Mouse (Mus musculus) limb, embryonic 10.5 days (tissue): Measurements from ENCODE around the gene Gm17651. TPM values are rescaled to one million over a fixed set of nuclear protein-coding genes. Genes with fewer than 3 reads are reported as not detected.
A peak's percentile ranks its signal among the peaks of the same experiment; 100 is the strongest.

Experiments
- DNase-seq: peaks from one replicate; pipeline ENCODE4 v3.0.0-alpha.2; 2017; ENCODE audit warnings: low spot score
- H3K27ac ChIP-seq: fragments of 300-500 bp; sonication (generic); 2 replicates; pipeline ENCODE4 v1.5.1; 2016; ENCODE audit warnings: mild to moderate bottlenecking
- H3K27me3 ChIP-seq: fragments of 300-500 bp; sonication (generic); 2 replicates; pipeline ENCODE4 v1.6.1; 2016; ENCODE audit warnings: low read depth, mild to moderate bottlenecking; ENCODE audit not compliant: poor library complexity, severe bottlenecking
- H3K36me3 ChIP-seq: fragments of 300-500 bp; sonication (generic); 2 replicates; pipeline ENCODE4 v1.6.1; 2016; ENCODE audit warnings: mild to moderate bottlenecking, moderate library complexity
- H3K4me1 ChIP-seq: fragments of 300-500 bp; sonication (generic); 2 replicates; pipeline ENCODE4 v1.6.1; 2016
- H3K4me3 ChIP-seq: fragments of 300-500 bp; sonication (generic); 2 replicates; pipeline ENCODE4 v1.5.1; 2016; ENCODE audit warnings: mild to moderate bottlenecking, moderate library complexity
- H3K9me3 ChIP-seq: fragments of 300-500 bp; sonication (generic); replicated peaks from 2 replicates; pipeline ENCODE4 v1.6.1; 2016; ENCODE audit warnings: mild to moderate bottlenecking
- WGBS: fragments of 180-500 bp; shearing (Covaris S2); methylation state at CpG from one replicate; pipeline ENCODE4 v1.1.7; 2016; 5-methylcytosine and 5-hydroxymethylcytosine counted together
- polyA plus RNA-seq: library from polyadenylated mRNA; unstranded; fragments of >200 nt; fragmentation: Nextera tagmentation; extraction: Ambion mirVana; gene quantifications from 2 replicates; pipeline ENCODE4 v1.2.1, GENCODE M21; 2016

The Gm17651 gene
- polyA plus RNA-seq, result not detected in 2 replicates

DNA sequence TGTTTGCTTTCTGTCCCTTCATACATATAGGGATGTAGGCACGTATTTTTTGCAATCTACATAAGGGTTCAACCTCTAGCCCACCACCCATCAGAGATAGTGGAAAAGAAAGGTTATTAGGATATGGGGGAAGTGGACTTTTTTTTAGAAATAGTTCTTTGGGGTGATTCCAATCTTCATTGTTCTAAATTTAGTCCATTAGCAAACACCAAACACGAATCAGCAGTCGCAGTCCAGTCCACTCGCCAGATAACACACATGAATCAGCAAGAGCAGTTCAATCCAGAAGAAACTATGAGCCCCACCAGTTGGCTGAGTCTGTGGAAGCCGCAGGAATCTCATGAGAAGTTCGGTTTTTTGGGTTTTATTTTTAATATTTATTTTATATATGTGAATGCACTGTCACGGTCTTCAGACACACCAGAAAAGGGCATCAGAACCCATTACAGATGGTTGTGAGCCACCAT, at the start of gene Gm17651:
Gene Gm17651 (minus strand): TSS at position 51 of the 467 bp plus-strand sequence.
- 93% methylated on average over 7 of the region's 7 CpGs for WGBS
- no peak for DNase-seq
- no peaks in the 10 kb centered on the region for H3K27me3 ChIP-seq
- no peaks in the 10 kb centered on the region for H3K9me3 ChIP-seq
- no peak within 1 kb of the TSS for H3K27ac ChIP-seq
- no peaks in the 10 kb centered on the region for H3K4me1 ChIP-seq
- H3K36me3 ChIP-seq, result peaks cover 14% of the 10 kb centered on the region
- H3K4me3 ChIP-seq, result no peak within 1 kb of the TSS

GRCm38 (mm10) chr3:97719116-97719515, 44.6 kb upstream of the Gm17651 start:
- Histone ChIP-seq H3K4me3 (no peak overlapping the region), H3K27ac (no peak overlapping the region), H3K9me3 (0 out of 2 replicates have a peak, but pooled peaks cover 2% of the 10 kb centered on the region), H3K4me1 (no peaks in the 10 kb centered on the region), H3K27me3 (no peaks in the 10 kb centered on the region), H3K36me3 (no peaks in the 10 kb centered on the region)
- DNase-seq, result no peak
- 84% methylated on average over 9 of the region's 9 CpGs for WGBS

GRCm38 (mm10) chr3:97715922-97716321, 41.4 kb upstream of the Gm17651 start:
- H3K4me1 ChIP-seq, result no peaks in the 10 kb centered on the region
- H3K27me3 ChIP-seq, result no peaks in the 10 kb centered on the region
- no peak overlapping the region for H3K4me3 ChIP-seq
- no peaks in the 10 kb centered on the region for H3K36me3 ChIP-seq
- 93% methylated on average over 1 of the region's 1 CpGs for WGBS
- DNase-seq, result no peak
- no peak overlapping the region for H3K27ac ChIP-seq
- H3K9me3 ChIP-seq, result no peaks in the 10 kb centered on the region

DNA sequence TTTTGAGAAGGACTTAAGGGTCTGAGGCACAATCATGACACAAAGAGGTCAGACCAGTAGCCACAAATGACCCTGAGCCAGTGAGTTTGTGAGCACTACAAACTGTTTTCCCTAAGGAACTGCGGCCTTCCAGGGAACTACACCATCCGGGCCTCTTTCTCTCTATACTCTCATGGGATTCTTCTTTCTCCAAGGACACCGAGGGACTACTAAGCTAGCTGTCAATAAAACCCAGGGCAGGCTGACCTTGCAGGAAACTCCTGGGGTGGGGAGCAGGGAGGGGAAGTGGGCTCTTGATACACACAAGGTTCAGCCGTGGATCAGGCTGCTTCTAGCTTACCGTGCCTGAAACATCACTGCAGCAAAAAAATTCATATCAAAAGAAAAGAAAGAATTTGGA, 36.4 kb upstream of the Gm17651 start:
- H3K27me3 ChIP-seq, result no peaks in the 10 kb centered on the region
- H3K4me3 ChIP-seq, result no peak overlapping the region
- DNase-seq, result no peak
- no peaks in the 10 kb centered on the region for H3K4me1 ChIP-seq
- 71% methylated on average over 5 of the region's 5 CpGs for WGBS
- H3K36me3 ChIP-seq, result no peaks in the 10 kb centered on the region
- no peaks in the 10 kb centered on the region for H3K9me3 ChIP-seq
- no peak overlapping the region for H3K27ac ChIP-seq

DNA sequence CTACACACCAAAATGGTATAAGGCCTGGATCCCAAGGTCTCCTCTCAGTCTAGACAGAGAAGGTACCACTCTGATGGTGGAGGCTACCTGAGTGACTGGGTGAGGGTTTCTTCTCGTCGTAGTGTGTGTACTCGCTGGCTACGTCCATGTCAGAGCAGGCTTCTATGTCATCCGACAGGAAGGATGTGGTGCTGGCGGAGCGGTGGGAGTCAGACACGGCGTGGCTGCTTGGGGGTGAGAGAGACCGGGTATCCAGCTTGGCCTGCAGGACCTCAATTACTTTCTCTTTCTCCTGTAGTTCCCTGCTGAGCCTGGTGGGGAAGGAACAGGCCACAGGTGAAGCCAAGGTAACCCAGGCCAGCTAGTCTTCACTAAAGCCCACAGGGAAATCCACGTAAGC, 35.6 kb upstream of the Gm17651 start:
- Histone ChIP-seq H3K4me3 (no peak overlapping the region), H3K9me3 (no peaks in the 10 kb centered on the region), H3K36me3 (no peaks in the 10 kb centered on the region), H3K4me1 (no peaks in the 10 kb centered on the region), H3K27ac (0 out of 2 replicates have a peak overlapping the region, but pooled peaks have one; percentile 28), H3K27me3 (no peaks in the 10 kb centered on the region)
- no peak for DNase-seq
- 92% methylated on average over 11 of the region's 11 CpGs for WGBS

DNA sequence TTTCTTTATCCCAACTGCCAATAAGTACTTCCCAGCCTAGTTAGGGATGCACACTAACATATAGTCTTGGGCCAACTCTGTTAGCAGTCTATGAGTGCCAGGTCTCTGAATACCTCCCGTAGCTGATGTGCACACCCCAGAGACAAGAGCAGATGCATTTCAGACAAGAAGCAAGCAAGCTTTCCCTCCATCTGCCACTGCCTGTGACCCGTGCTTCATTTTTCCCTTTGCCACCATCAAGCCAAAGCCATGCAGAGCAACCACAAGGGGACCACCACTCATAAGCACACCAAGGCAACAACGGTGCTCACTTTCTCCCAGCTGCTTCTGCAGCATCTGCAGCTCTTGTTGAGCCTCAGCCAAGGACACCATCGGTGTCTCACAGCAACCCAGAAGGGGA, 32.1 kb upstream of the Gm17651 start:
- Histone ChIP-seq H3K36me3 (no peaks in the 10 kb centered on the region), H3K9me3 (no peaks in the 10 kb centered on the region), H3K4me3 (no peak overlapping the region), H3K27ac (no peak overlapping the region), H3K27me3 (no peaks in the 10 kb centered on the region), H3K4me1 (no peaks in the 10 kb centered on the region; the same call in 1 of the 2 replicates)
- DNase-seq, result no peak
- WGBS, result 88% methylated on average over 4 of the region's 4 CpGs

- Histone ChIP-seq H3K4me3 (no peak overlapping the region), H3K27ac (no peak overlapping the region), H3K9me3 (no peaks in the 10 kb centered on the region), H3K4me1 (no peaks in the 10 kb centered on the region; the same call in 1 of the 2 replicates), H3K36me3 (no peaks in the 10 kb centered on the region), H3K27me3 (no peaks in the 10 kb centered on the region)
- DNase-seq, result no peak
- 90% methylated on average over 3 of the region's 3 CpGs for WGBS
Measured at GRCm38 (mm10) chr3:97705508-97705907, 31.0 kb upstream of the Gm17651 start.

DNA sequence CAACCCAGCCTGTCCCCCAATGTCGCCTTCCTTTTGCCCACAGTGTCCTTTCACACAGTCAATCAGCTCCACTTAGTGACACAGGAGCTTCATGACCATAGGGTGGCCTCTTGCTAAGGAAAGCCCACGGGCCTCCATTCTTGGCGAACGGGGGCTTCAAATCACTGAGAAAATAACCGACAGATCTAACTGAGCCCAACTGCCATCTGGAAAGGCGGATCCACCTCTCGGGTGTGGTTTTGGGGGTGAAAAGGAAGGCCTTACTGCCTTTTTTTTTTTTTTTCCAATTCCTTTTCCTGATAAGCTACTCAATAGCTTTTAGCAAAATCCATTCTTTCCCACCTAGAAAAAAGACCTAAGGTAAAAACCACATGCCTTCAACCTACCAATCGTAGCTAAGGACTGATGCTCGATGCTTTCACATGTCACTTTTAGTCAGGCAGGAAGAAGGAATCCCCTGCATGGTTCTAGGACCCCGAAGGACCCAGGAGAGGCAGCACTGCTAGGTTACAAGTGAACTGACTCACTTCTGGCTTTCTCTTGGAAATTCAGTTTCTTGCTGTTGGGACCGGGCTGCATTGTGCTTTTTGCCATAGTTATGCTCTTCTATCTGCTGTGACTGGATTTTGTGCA, 28.1 kb upstream of the Gm17651 start:
- Histone ChIP-seq H3K4me1 (no peaks in the 10 kb centered on the region; the same call in 1 of the 2 replicates), H3K9me3 (no peaks in the 10 kb centered on the region), H3K4me3 (no peak overlapping the region), H3K27me3 (no peaks in the 10 kb centered on the region), H3K36me3 (no peaks in the 10 kb centered on the region), H3K27ac (no peak overlapping the region)
- 94% methylated on average over 11 of the region's 11 CpGs for WGBS
- DNase-seq, result no peak

DNA sequence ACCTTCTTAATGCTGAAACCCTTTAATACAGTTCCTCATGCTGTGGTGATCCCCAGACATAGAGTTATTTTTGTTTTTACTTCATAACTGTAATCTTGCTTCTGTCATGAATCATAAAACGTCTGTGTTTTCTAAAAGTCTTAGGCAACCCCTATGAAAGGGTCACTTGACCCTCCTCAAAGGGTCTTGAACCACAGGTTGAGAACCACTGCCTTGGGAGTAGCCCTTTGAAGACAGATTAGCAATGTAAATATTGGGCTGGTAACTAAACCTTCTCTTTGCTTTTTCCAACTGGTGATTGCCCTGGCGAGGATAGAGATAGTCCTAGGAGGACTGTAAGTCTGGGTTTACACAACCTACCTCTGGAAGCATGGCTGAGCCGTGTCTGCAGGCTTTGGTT, 26.7 kb upstream of the Gm17651 start:
- no peak overlapping the region for H3K4me3 ChIP-seq
- WGBS, result 59% methylated on average over 3 of the region's 3 CpGs
- no peaks in the 10 kb centered on the region for H3K9me3 ChIP-seq
- DNase-seq, result no peak
- no peaks in the 10 kb centered on the region for H3K27me3 ChIP-seq
- no peaks in the 10 kb centered on the region; the same call in 1 of the 2 replicates for H3K4me1 ChIP-seq
- H3K27ac ChIP-seq, result no peak overlapping the region
- no peaks in the 10 kb centered on the region for H3K36me3 ChIP-seq

DNA sequence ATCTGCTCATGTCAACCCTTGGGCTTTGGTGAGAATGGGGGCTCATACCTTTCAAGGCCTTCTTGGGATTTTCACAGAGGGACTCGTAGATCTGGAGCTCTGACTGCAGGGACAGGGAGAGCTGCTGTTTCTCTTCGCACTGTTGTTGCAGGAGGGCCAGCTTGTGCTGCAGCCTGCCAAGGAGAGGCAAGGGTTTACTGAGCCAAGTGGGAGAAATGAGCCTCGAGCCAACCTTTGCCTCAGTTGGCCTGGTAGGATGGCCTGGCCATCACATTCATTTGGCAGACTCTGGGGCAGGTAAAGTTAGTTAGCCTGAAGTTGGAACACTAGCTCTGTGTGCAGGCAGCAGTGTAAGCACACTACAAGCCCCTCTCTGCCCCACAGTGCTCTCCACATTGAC, 24.6 kb upstream of the Gm17651 start:
- WGBS, result 79% methylated on average over 3 of the region's 3 CpGs
- no peaks in the 10 kb centered on the region for H3K36me3 ChIP-seq
- H3K4me1 ChIP-seq, result no peaks in the 10 kb centered on the region; the same call in 1 of the 2 replicates
- no peaks in the 10 kb centered on the region for H3K9me3 ChIP-seq
- no peak for DNase-seq
- no peak overlapping the region for H3K27ac ChIP-seq
- H3K27me3 ChIP-seq, result no peaks in the 10 kb centered on the region
- H3K4me3 ChIP-seq, result no peak overlapping the region

DNA sequence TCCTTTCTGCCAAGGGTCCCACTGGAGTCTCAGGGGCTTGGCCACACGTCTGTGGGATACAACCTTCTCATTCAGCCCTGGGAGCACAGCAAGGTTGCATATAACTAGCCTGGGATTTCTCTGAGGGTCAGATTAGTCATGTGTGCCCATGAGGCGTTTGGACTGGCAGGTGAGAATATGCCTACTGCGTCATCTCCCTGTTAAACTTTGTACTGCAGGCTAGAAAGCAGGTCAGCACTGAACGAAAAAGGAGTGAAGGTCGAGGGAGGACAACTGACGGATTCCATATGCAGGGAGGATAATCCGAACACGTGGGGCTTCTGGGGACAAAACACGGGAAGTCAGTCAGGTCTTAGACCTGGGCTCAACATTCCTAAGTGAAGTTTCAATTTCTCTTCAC, 22.8 kb upstream of the Gm17651 start:
- WGBS, result 81% methylated on average over 9 of the region's 9 CpGs
- Histone ChIP-seq H3K27me3 (no peaks in the 10 kb centered on the region), H3K4me3 (no peak overlapping the region), H3K36me3 (no peaks in the 10 kb centered on the region), H3K27ac (no peak overlapping the region), H3K9me3 (no peaks in the 10 kb centered on the region), H3K4me1 (no peaks in the 10 kb centered on the region; the same call in 1 of the 2 replicates)
- no peak for DNase-seq

GRCm38 (mm10) chr3:97696866-97697265, 22.4 kb upstream of the Gm17651 start:
- Histone ChIP-seq H3K27me3 (no peaks in the 10 kb centered on the region), H3K4me3 (no peak overlapping the region), H3K36me3 (no peaks in the 10 kb centered on the region), H3K4me1 (no peaks in the 10 kb centered on the region), H3K9me3 (no peaks in the 10 kb centered on the region), H3K27ac (no peak overlapping the region)
- 84% methylated on average over 9 of the region's 9 CpGs for WGBS
- no peak for DNase-seq

GRCm38 (mm10) chr3:97693806-97694205, 19.3 kb upstream of the Gm17651 start:
- H3K27me3 ChIP-seq, result no peaks in the 10 kb centered on the region
- 87% methylated on average over 6 of the region's 6 CpGs for WGBS
- H3K4me3 ChIP-seq, result no peak overlapping the region
- peaks cover 12% of the 10 kb centered on the region for H3K4me1 ChIP-seq
- no peaks in the 10 kb centered on the region for H3K9me3 ChIP-seq
- no peaks in the 10 kb centered on the region for H3K36me3 ChIP-seq
- DNase-seq, result no peak
- H3K27ac ChIP-seq, result no peak overlapping the region
